Mouse (Mus musculus): ENCODE data around the gene Ccser2. TPM values are rescaled to one million over a fixed set of nuclear protein-coding genes. Genes with fewer than 3 reads are reported as not detected.
"Not testable (repeated sequence)": the region's sequence is repeated elsewhere in the genome, so short reads cannot be mapped to it uniquely, and the experiment has no call there.

The Ccser2 gene
- total RNA-seq (2021) = 31.3 and 33.2 TPM in 2 replicates
- long read RNA-seq, partial matches to known transcripts = 37 of 46 reads
- long read RNA-seq, other reads (novel, unspliced or antisense) = 9 of 46 reads

- DNase-seq = peak; percentile 100
Measured at GRCm38 (mm10) chr14:36968628-36969147, at the start of gene Ccser2. Ccser2 (minus strand) TSS chr14:36968777.

- DNase-seq = peak; percentile 9
Measured at GRCm38 (mm10) chr14:37015894-37016293, 47.3 kb upstream of the Ccser2 start.

- no peak for DNase-seq
Measured at GRCm38 (mm10) chr14:37013644-37014043, 45.1 kb upstream of the Ccser2 start.

DNA sequence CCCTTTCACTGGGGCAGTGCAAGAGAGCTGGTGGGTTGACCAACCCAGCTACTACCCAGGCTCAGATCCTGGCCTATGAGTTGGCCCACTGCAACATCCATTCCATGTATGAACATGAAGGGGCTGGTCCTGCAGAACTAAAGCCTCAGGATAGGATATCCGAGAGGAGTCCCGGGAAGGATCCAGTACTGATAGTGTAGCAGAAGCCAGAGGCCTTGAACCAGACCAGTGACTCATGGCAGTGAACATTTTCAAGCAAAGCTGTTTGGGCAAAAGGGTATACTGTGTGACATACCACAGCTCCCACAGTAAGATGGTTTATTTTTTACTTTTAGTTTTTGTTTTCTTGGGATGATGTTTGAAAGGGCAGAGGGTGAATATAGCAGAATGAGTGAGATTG is 41.1 kb upstream of the Ccser2 start:
- peak; percentile 13 for DNase-seq

GRCm38 (mm10) chr14:37006489-37006888 is 37.9 kb upstream of the Ccser2 start:
- DNase-seq = no peak

- no peak for DNase-seq
Measured at GRCm38 (mm10) chr14:37005865-37006264, 37.3 kb upstream of the Ccser2 start.

GRCm38 (mm10) chr14:37003431-37004095 is 35.0 kb upstream of the Ccser2 start:
- DNase-seq = no peak

DNA sequence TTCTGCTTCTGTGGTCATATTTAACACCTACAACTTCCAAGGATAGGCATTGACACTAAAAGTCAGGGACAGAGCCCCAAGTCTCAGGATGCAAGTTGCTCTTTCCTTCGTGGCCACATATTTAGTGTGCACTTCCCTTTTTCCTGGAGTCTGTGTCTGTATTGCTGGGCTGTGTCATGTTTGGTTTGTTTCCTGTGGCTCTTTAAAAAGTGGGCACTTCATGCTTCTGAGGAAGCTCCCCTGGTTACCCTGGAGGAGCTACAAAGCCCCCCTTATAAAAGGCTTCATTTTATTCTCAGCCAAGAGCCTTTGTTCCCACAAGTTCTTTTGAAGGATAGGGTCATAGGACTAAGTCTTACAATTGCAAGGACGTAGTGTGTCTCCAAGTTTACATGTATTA is 34.3 kb upstream of the Ccser2 start:
- no peak for DNase-seq

DNA sequence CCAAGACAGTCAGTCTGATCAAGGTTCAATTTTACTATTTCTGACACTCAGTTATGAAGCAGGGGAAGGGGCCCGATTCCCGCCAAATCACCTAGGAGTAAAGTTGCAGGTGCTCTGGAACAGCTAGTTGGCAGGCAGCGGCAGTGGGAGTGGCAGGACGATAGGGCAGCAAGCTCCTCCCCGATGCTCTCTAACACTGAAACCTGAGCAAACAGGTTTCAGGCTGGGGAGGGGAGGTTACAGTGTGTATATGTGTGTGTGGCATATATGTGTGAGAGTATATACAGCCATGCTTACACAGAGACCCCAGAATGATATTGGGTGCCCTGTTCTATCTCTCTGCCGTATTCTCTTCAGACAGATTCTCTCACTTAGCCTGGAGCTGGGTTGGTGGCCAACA is 32.2 kb upstream of the Ccser2 start:
- not testable (repeated sequence) for DNase-seq

DNA sequence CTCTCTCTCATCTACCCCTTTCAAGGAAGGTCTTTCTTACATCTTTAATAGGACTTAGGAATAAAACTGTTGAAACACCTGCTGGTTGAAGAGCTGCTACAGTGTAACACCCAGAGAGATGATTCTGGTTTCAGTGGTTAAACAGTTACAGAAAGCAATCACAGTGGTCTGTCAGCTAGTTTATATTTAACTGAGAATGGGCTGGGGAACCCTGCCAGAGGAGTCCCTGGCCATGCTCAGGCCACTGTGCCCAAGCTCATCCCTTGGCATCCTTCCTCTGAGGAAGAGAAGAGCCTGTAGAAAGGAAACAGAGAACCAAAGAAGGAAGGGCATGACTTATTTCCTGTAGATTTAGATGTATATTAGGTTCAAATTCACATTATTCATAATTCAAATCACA is 21.2 kb upstream of the Ccser2 start:
- no peak for DNase-seq

DNA sequence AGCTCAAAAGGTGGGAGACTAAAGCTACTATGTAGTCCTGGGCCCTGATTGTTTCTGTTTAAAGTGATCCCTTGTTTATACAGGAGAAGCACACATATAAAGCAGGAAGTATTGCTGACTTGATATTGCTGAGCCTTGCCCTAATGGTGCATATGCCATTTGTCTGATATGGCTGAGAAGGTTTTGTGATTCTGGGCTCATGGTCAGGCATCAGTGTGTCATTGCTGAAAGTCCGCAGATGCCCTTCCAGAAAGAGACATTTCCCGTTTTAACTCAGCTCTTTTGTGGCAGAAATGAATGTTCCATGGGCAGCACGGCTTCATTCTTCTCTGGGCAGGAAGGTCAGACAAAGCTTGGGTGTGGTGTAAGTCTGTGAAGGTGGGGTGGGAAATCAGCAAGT is 17.1 kb upstream of the Ccser2 start:
- DNase-seq = no peak

DNA sequence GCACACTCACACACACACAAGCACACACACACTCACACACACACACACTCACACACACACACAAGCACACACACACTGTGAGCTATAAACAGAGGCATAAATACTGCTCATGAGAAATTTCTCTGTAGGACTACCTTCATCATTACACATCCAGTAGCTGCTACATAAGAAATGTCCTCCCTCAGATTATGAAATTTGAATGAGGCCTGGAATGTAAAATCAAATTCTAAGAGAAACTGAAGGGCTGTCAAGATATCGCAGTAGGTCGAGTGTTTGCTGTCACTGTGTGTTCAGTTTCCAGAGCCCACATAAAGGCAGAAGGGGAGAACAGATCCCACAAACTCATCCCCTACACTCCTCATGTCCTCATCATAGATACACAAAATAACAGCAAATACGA is 6.4 kb upstream of the Ccser2 start:
- DNase-seq = no peak

GRCm38 (mm10) chr14:36971211-36971610 is 2.6 kb upstream of the Ccser2 start:
- DNase-seq = no peak

DNA sequence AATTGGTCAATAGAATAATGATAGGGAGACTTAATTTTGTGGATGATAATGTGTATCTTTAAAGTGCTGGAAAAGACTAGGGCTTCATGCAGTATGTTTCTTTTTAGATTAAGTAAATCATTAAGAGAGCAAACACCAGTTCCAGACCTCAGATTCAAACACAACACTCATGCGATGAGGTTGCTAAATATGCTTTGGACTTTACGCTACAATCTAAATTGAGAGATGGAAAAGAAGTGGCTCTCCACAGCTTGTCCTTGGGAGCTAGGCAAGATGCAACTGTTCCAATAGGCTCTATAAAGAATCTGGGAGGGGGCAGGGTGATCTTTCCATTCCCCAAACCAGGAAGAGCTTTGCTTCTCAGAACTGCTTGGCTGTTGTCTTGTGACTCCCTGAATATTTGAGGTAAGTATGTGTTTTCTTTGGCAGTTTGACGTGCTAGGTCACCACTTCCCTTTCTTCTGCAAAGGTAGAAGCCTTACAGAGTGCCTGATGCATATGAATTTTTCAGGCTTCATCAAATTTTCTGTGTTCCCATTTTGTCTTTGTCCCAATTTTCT is 1.4 kb upstream of the Ccser2 start:
- DNase-seq = no peak

DNA sequence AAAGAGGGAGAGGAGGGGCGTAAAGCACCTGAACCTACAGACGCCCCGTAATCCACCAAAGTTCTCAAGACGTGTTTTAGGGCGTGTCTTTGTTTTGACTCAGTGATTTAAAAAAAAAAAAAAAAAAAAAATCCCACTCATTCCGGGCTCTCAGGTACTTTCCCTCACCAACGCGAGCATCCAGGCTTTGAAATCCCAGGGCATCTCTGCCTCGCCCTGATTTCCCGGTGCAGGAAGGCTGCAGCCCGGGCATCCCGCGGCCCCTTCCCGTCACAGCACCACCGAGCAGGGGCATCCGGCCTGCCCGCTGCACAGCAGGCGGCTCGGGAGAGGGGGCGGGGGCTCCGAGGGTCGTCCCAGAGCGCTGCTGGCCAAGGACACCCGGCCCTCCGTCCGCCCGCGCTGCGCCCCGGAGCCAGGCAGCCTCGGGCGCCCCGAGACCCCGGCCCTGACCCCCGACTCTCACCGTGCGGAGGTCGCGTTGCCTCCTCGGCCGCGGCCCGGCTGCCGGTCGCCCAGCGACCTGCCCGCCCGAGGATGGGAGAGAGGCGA is 425 bp downstream of the Ccser2 start:
- DNase-seq = peak; percentile 39

DNA sequence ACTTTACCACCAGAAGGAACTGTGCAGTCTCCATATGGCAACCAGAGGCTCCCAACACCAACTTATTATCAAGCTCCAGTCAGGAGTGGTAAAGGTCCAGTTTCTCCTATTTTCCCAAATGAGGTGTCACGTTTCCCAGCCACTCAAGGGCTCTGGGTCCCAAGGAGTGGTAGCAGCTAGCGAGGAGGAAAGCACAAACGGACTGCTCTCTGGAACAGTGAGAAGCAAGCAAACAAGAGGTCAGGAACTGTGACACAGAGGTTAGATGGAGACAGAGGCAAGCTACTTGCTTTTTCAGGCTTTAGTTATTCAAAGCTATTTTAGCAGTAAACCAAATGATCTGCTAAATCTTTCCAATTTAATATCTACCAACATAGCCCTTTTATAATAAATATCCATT is 3.2 kb downstream of the Ccser2 start:
- DNase-seq = no peak

DNA sequence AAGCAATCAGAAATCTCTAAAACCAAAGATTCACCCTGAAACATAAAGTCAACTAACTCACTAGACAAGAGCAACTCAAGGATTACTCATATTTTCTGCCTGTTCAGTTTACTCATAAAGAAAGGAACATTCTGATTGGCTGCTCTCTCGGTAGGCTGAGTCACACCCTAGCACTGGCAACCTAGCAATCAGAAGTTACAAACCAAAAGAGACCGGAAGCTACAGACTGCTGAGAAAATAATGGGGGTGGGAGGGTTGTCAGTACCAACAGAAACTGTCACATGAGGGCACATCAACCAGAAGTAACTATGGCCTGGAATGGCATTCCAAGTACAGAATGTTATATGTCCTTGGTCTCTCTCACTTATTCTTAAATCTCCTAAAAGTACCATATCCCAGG is 6.1 kb downstream of the Ccser2 start:
- no peak for DNase-seq

DNA sequence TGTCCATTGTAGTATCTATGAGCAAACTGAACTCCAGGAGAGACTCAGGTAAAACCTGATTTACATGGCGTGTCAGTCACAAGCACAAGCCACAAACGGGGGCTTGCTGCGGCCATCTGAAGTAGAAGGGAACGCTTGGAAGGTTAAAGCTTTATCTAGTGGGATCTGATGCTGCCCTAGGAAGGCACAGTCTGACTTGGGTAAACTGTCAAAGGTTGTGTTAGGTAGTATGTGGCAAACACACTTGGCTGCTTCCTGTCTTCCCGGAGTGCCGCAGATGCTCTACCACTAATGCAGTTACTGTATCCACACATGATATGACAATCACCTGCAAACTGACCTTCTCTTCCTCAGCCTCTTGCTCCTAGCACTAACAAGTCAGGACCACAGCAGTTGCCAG is 10.9 kb downstream of the Ccser2 start:
- DNase-seq = no peak

GRCm38 (mm10) chr14:36957261-36957660 is 11.3 kb downstream of the Ccser2 start:
- DNase-seq = no peak

DNA sequence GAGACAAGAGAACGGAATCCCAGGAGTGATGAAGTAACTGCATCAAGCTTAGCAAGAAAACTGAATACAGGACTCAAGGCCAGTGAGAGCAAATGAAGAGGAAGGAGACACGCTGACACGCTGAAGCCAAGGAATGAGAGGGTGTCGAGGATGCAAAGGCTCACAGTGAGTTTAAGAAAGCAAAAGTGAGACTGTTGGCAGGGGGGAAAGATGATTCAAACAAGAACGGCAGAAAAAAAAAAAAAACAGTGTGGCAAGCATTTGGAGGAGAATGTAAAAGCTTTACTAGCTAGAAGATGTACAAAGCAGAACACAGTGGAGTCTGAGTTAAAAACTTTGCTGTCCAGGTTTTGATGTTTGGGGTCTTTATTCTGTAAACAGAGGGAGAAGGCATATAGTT is 11.9 kb downstream of the Ccser2 start:
- no peak for DNase-seq

DNA sequence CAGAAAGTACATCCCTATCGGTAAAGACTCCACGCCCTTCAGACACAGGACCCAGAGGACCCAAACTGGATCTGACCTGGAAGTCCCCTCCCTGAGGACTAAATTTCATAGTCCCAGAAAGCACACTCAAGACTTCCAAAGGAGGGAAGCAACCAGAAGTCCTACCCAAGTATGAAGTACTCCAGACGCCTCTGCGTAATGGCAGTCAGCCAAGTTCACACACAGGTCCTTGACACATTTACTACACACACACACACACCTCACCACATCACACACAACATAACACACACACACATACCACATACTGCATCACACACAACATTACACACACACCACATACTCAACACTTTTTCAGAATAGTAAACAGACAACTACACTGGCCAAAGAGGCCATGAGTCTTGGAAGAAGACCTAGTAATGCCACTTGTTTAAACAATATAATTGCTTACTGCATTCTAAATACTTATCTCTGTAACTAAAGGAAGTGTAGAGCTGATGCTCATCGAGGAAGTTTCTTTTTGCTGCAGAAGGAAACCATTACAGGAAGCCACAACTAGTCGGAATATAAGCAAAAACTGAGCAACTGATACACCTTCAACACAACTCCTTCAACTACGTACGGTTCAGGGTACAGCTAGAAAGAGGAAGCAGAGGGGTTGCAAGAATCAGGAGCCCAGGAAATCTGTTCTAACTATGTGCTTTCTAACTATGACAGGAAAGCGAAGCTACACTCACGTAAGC is 15.7 kb downstream of the Ccser2 start:
- DNase-seq = no peak

DNA sequence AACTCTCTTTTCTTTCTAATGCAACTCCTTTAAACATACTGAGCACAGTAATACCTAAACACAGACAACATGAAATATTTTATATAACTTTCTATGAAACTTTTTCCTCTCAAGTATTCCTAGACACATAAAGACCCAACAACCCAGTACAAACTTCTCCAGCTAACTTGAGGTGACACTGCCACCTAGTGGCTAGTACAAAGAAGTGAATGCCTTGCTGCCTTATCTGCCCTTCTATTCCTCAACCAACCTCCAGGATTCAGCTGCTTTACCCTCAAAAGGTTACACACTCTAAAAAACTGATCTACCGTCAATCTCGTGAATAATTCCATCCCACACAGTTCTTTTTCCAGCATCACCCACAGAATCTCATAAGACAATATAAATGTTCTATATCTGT is 16.4 kb downstream of the Ccser2 start:
- no peak for DNase-seq

GRCm38 (mm10) chr14:36942716-36943115 is 25.9 kb downstream of the Ccser2 start:
- DNase-seq = no peak

Measured in adrenal gland, postnatal 25 days (tissue).